Mouse (Mus musculus): ENCODE data around the gene Ddx39.

DNA sequence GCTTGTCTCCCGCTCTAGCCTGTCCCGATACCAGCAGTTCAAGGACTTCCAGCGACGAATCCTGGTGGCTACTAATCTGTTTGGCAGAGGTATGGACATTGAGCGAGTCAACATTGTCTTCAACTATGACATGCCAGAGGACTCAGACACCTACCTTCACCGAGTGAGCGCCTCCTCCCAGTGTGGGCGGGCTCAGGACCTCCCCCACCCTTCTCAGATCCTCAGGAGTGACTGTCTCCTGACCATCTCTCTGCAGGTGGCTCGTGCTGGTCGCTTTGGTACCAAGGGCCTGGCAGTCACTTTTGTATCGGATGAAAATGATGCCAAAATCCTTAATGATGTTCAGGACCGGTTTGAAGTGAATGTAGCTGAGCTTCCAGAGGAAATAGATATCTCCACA is 7.7 kb downstream of the Ddx39 start:
- no peak for TF ChIP-seq CTCF (IDR thresholded peaks at IDR 0.05)
- no peak for TF ChIP-seq EP300 (IDR thresholded peaks at IDR 0.05)
